Mouse (Mus musculus) midbrain, embryonic 11.5 days (tissue): Measurements from ENCODE around the gene Gm10283. TPM values are rescaled to one million over a fixed set of nuclear protein-coding genes. Genes with fewer than 3 reads are reported as not detected.

Experiments used
- ATAC-seq: fragments of 200-750 bp; cut with Nextera tagmentation; 2 replicates; pipeline ENCODE4 v1.8.0; 2017; ENCODE audit warnings: moderate TSS enrichment, moderate library complexity; ENCODE audit not compliant: low FRiP score
- DNase-seq: peaks from one replicate; pipeline ENCODE4 v3.0.0; 2015; ENCODE audit warnings: low spot score; ENCODE audit errors: missing footprints
- H3K27ac ChIP-seq: fragments of 300-500 bp; sonication (generic); 2 replicates; pipeline ENCODE4 v1.5.1; 2014; ENCODE audit warnings: low read depth, low read length
- H3K27me3 ChIP-seq: fragments of 300-500 bp; sonication (generic); 2 replicates; pipeline ENCODE4 v1.6.1; 2014; ENCODE audit warnings: mild to moderate bottlenecking, low read length, moderate library complexity, mixed read lengths; ENCODE audit not compliant: control insufficient read depth, insufficient read depth
- H3K36me3 ChIP-seq: fragments of 300-500 bp; sonication (generic); 2 replicates; pipeline ENCODE4 v1.6.1; 2014; ENCODE audit warnings: mild to moderate bottlenecking, low read length, moderate library complexity, mixed read lengths; ENCODE audit not compliant: control insufficient read depth, insufficient read depth
- H3K4me1 ChIP-seq: fragments of 300-500 bp; sonication (generic); 2 replicates; pipeline ENCODE4 v1.6.1; 2014; ENCODE audit warnings: low read length; ENCODE audit not compliant: control insufficient read depth, insufficient read depth
- H3K4me2 ChIP-seq: fragments of 300-500 bp; sonication (generic); 2 replicates; pipeline ENCODE4 v1.6.1; 2014; ENCODE audit warnings: mild to moderate bottlenecking, moderate library complexity
- H3K4me3 ChIP-seq: fragments of 300-500 bp; sonication (generic); 2 replicates; pipeline ENCODE4 v1.5.1; 2014; ENCODE audit warnings: low read depth, low read length
- H3K9ac ChIP-seq: fragments of 300-500 bp; sonication (generic); 2 replicates; pipeline ENCODE4 v1.6.1; 2014; ENCODE audit warnings: low read length
- H3K9me3 ChIP-seq: fragments of 300-500 bp; sonication (generic); 2 replicates; pipeline ENCODE4 v1.6.1; 2016; ENCODE audit warnings: low read length; ENCODE audit not compliant: control insufficient read depth
- WGBS: fragments of 180-500 bp; shearing (Covaris S2); extraction: QIAGEN DNeasy Blood & Tissue Kit; methylation state at CpG from one replicate; pipeline ENCODE4 v1.1.7; 2014; 5-methylcytosine and 5-hydroxymethylcytosine counted together
- polyA plus RNA-seq: library from polyadenylated mRNA; unstranded; fragments of >200 nt; fragmentation: Nextera tagmentation; extraction: Ambion mirVana; gene quantifications from 2 replicates; pipeline ENCODE4 v1.2.1, GENCODE M21; 2014

The Gm10283 gene
- polyA plus RNA-seq, 1 experiment from 2014 or later, result not detected

- Histone ChIP-seq H3K36me3 (no peaks in the 10 kb centered on the region), H3K4me3 (no peak overlapping the region), H3K4me1 (no peaks in the 10 kb centered on the region), H3K27ac (no peak overlapping the region), H3K9ac (no peak overlapping the region), H3K9me3 (no peaks in the 10 kb centered on the region), H3K4me2 (no peak overlapping the region), H3K27me3 (no peaks in the 10 kb centered on the region)
- 82% methylated on average over 2 of the region's 2 CpGs for WGBS
- ATAC-seq, result no peak
- no peak for DNase-seq
Observed at GRCm38 (mm10) chr8:60386589-60386988, 116.4 kb downstream of the Gm10283 start.

Other genes starting within 250 kb of the Gm10283 start
- gene Aadat, start 2.7 kb upstream of the Gm10283 start, polyA plus RNA-seq, result 1.5 and 2.8 TPM in 2 replicates
- gene Mfap3l, start 129.6 kb upstream of the Gm10283 start, polyA plus RNA-seq, result 1.8 and 2.1 TPM in 2 replicates